In genomic region chr2:127416706-127417105, GRCm38 (mm10) we compare ENCODE assay signal across 27 mouse cellular contexts. TPM values are rescaled to one million over a fixed set of nuclear protein-coding genes. Genes with fewer than 3 reads are reported as not detected.
DNase-seq lines count a peak whose midpoint lies in the region; ATAC-seq lines count a peak whose summit lies in the region.
"Had no signal": no experiment of that assay in that cellular context is flagged by ENCODE, and none has a peak within 500 bp of the region (broad histone marks: within the 10 kb centered on the region; RNA-seq: fewer than 3 reads in every experiment).

No protein-coding gene starts in this region.

- no peak overlapping the region for H3K9ac ChIP-seq in kidney, embryonic 14.5 days (ENCODE audit: low read depth, low read length)
- no peak overlapping the region for H3K9ac ChIP-seq in kidney, embryonic 15.5 days
- H3K9ac ChIP-seq: forebrain, embryonic 13.5 days; heart, embryonic 12.5 days; heart, embryonic 15.5 days; hindbrain, embryonic 14.5 days had no signal

- H3K4me1 ChIP-seq in kidney, embryonic 14.5 days (ENCODE audit: control insufficient read depth, insufficient read depth, low read length) = no peaks in the 10 kb centered on the region
- H3K4me1 ChIP-seq in kidney, embryonic 15.5 days = 0 out of 2 replicates have a peak, but pooled peaks cover 5% of the 10 kb centered on the region
- H3K4me1 ChIP-seq: forebrain, embryonic 13.5 days; hindbrain, embryonic 10.5 days had no signal

- H3K36me3 ChIP-seq in kidney, embryonic 14.5 days (ENCODE audit: control insufficient read depth, insufficient read depth, low read length) = no peaks in the 10 kb centered on the region
- H3K36me3 ChIP-seq in kidney, embryonic 15.5 days = no peaks in the 10 kb centered on the region
- H3K36me3 ChIP-seq: forebrain, embryonic 10.5 days; heart, embryonic 12.5 days; heart, embryonic 15.5 days; hindbrain, embryonic 10.5 days had no signal

- no peaks in the 10 kb centered on the region for H3K27me3 ChIP-seq in kidney, embryonic 14.5 days (ENCODE audit: control insufficient read depth, insufficient read depth, low read length)
- no peaks in the 10 kb centered on the region for H3K27me3 ChIP-seq in kidney, embryonic 15.5 days
- H3K27me3 ChIP-seq: forebrain, embryonic 13.5 days; heart, embryonic 15.5 days had no signal

- no peak for ATAC-seq in kidney, embryonic 14.5 days (ENCODE audit: low FRiP score, low TSS enrichment)
- ATAC-seq in kidney, embryonic 15.5 days (replicated peaks; ENCODE audit: low FRiP score) = no peak
- ATAC-seq in megakaryocyte, adult 5-6 weeks (ENCODE audit: poor library complexity, severe bottlenecking) = no peak
- ATAC-seq: activated CD4-positive, CD25-positive, alpha-beta regulatory T cell, adult 4 months; forebrain, embryonic 13.5 days; forebrain, embryonic 16.5 days had no signal

- no peak overlapping the region for H3K27ac ChIP-seq in kidney, embryonic 14.5 days (ENCODE audit: low read depth, low read length)
- H3K27ac ChIP-seq in kidney, embryonic 15.5 days = peak overlapping the region; percentile 62; the same call in 1 of the 2 replicates
- H3K27ac ChIP-seq: forebrain, embryonic 10.5 days; forebrain, embryonic 13.5 days; heart, embryonic 15.5 days; hindbrain, embryonic 10.5 days; hindbrain, embryonic 14.5 days had no signal

- no peak overlapping the region for H3K4me2 ChIP-seq in kidney, embryonic 14.5 days (replicated peaks; ENCODE audit: low read depth, low read length)
- no peak overlapping the region for H3K4me2 ChIP-seq in kidney, embryonic 15.5 days
- H3K4me2 ChIP-seq: forebrain, embryonic 13.5 days; heart, embryonic 12.5 days; heart, embryonic 15.5 days; hindbrain, embryonic 14.5 days had no signal

- no peak overlapping the region for H3K4me3 ChIP-seq in kidney, embryonic 14.5 days (ENCODE audit: low read length)
- no peak overlapping the region for H3K4me3 ChIP-seq in kidney, embryonic 15.5 days (replicated peaks)
- H3K4me3 ChIP-seq: forebrain, embryonic 10.5 days; forebrain, embryonic 13.5 days; heart, embryonic 12.5 days; heart, embryonic 15.5 days; hindbrain, embryonic 10.5 days had no signal

- WGBS in kidney, embryonic 14.5 days = 53% methylated on average over 3 of the region's 3 CpGs
- 36% methylated on average over 3 of the region's 3 CpGs for WGBS in kidney, embryonic 15.5 days

- H3K9me3 ChIP-seq in kidney, embryonic 14.5 days (ENCODE audit: control insufficient read depth, low read length) = no peaks in the 10 kb centered on the region
- H3K9me3 ChIP-seq in kidney, embryonic 15.5 days (replicated peaks) = no peaks in the 10 kb centered on the region
- H3K9me3 ChIP-seq: forebrain, embryonic 10.5 days; forebrain, embryonic 13.5 days; heart, embryonic 12.5 days; heart, embryonic 15.5 days; hindbrain, embryonic 10.5 days had no signal

- peak; percentile 87 for DNase-seq in kidney, adult 11 months
- peak; percentile 58 for DNase-seq in kidney, postnatal 10 days
- peak; percentile 77 to 91 for DNase-seq in kidney, postnatal 36 days
- no peak for DNase-seq in left cerebral cortex, adult 18-20 months (ENCODE audit: low spot score in 2 of 2)
- no peak for DNase-seq in left cerebral cortex, adult 9 months (ENCODE audit: low spot score in 2 of 2)
- DNase-seq: adrenal gland, postnatal 10 days; adrenal gland, postnatal 36 days; cerebellum, adult 18-20 months; cerebellum, adult 9-10 months; cerebellum, postnatal 14 days; gastrocnemius, postnatal 25 days; heart, adult 18-20 months; heart, postnatal 10 days; heart, postnatal 36 days had no signal

RNA-seq across cellular contexts. Expression of gene Gpat2, which starts 8.3 kb away (rescaled TPM):
- polyA plus RNA-seq in kidney, embryonic 14.5 days (2014; fragmentation: Nextera tagmentation; extraction: Ambion mirVana) = 0.15 TPM in 1 of 2 replicates, not detected in the other
- 0.30 TPM in 2 replicates for polyA plus RNA-seq in kidney, embryonic 15.5 days (2015; fragmentation: Nextera tagmentation; extraction: Ambion mirVana)
- under 1 TPM; 0.30 to 0.49 TPM for total RNA-seq in left cerebral cortex, adult 18-20 months (2021)
- total RNA-seq in megakaryocyte, adult 5-6 weeks (2015) = not detected in 2 replicates
- not detected in 2 replicates for total RNA-seq in megakaryocyte, adult 5-6 weeks (2017)
- total RNA-seq: gastrocnemius, adult 8-10 months; gastrocnemius, postnatal 25 days; heart, adult 18-20 months; heart, postnatal 10 days; heart, postnatal 36 days had no signal
- polyA plus RNA-seq: embryonic facial prominence, embryonic 11.5 days had no signal

RNA-seq across cellular contexts. Expression of gene Fahd2a, which starts 27.7 kb away (rescaled TPM):
- polyA plus RNA-seq in kidney, embryonic 14.5 days (2014; fragmentation: Nextera tagmentation; extraction: Ambion mirVana) = 29.5 and 29.7 TPM in 2 replicates
- polyA plus RNA-seq in kidney, embryonic 15.5 days (2015; fragmentation: Nextera tagmentation; extraction: Ambion mirVana) = 26.7 and 34.9 TPM in 2 replicates
- total RNA-seq in left cerebral cortex, adult 18-20 months (2021) = 10 to 100 TPM; 18.3 to 19.4 TPM
- total RNA-seq in megakaryocyte, adult 5-6 weeks (2015) = 9.9 and 16.8 TPM in 2 replicates
- total RNA-seq in megakaryocyte, adult 5-6 weeks (2017) = 6.4 and 9.7 TPM in 2 replicates

RNA-seq across cellular contexts. Expression of gene Adra2b, which starts 53.7 kb away (rescaled TPM):
- 0.69 and 1.8 TPM in 2 replicates for polyA plus RNA-seq in kidney, embryonic 14.5 days (2014; fragmentation: Nextera tagmentation; extraction: Ambion mirVana)
- 4.4 and 5.1 TPM in 2 replicates for polyA plus RNA-seq in kidney, embryonic 15.5 days (2015; fragmentation: Nextera tagmentation; extraction: Ambion mirVana)
- 1 to 10 TPM in 1 of 2 experiments, under 1 TPM in 1; 0.60 to 1.0 TPM for total RNA-seq in left cerebral cortex, adult 18-20 months (2021)
- total RNA-seq in megakaryocyte, adult 5-6 weeks (2015) = not detected in 2 replicates
- not detected in 2 replicates for total RNA-seq in megakaryocyte, adult 5-6 weeks (2017)
- polyA plus RNA-seq: activated CD4-positive, CD25-positive, alpha-beta regulatory T cell, adult 4 months had no signal

Comparison
In these comparisons a context has a peak if more than half of its experiments do, and no peak if none do; other contexts are left out.
1. DNase-seq: peak in kidney, adult 11 months (single experiment), kidney, postnatal 10 days (single experiment) and kidney, postnatal 36 days (2 of 2); none in left cerebral cortex, adult 18-20 months (0 of 2) and left cerebral cortex, adult 9 months (0 of 2).